Mouse (Mus musculus) thymus, postnatal 14 days (tissue): Measurements from ENCODE around the gene Slc25a18.
"Not testable (repeated sequence)": the region's sequence is repeated elsewhere in the genome, so short reads cannot be mapped to it uniquely, and the experiment has no call there.

Source experiments
- DNase-seq: peaks from one replicate; pipeline ENCODE4 v3.0.0; 2021

Slc25a18 gene

DNA sequence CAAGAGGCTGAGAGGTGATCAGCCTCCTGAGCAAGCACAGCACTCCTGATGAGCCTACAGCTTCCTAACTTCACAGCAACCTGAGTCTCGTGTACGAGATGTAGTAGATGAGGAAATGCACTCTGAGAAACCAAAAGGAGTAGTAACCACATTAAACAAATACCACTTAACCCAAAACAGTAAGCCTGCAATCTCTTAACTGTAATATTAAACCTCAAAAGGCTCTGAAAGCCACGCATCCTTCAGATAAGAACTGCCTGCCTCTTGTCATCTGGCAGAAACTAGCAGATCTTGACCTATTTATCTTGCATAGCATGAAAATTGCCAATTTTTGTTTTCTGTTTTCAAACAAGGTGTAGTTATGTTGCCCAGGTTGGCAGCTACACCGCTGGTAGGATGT is 25.5 kb downstream of the Slc25a18 start:
- DNase-seq = no peak

DNA sequence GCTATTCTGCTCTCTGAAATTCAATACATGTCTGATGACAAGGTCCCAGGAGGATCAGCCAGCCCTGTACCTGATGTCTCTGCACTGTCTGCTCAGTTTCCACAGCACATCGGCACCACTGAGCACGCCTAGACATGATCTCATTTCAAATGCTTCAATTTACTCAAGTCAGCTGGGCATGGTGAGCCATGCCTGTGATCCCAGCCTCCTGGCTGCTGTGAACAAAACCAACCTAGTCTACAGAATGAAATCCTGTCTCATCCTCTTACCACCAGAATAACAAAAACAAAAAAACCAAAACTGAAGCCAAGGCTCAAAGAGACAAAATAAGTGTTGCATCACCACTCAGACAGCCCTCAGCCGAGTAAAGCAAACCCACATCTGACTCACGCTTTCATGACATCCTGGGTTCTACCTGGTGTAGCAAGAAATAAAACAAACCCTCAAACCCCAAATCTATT is 26.2 kb downstream of the Slc25a18 start:
- DNase-seq = peak; percentile 14

DNA sequence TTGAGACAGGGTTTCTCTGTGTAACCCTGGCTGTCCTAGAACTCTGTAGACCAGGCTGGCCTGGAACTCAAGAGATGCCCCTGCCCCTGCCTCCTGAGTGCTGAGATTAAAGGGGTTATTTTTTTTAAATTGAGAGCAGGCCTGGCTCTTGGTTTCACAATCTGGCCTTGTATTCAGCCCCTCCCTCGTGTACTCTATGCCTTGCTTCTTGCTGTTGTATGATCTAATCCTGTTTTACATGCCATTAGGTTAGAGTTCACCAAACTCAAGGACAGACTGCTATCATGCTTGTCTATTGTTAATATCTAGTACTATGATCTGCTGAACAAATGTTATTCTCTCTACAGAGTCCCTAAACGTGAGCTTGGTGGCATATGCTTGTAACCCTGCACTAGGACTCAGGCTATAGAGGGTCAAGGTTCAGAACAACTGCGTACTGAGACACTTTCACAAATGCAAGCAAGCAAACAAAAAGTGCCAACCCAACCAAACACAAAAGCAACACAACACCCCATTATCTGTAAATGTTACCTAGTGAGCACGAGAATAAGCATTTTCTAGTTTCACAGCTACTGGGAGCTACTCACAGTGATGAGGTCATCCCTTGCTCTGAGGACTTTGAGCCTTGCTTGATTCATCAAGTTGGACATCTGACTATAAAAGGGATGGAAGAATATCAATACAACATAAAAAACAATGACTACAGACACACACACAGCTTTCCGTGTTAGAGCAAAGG is 33.8 kb downstream of the Slc25a18 start:
- no peak for DNase-seq

DNA sequence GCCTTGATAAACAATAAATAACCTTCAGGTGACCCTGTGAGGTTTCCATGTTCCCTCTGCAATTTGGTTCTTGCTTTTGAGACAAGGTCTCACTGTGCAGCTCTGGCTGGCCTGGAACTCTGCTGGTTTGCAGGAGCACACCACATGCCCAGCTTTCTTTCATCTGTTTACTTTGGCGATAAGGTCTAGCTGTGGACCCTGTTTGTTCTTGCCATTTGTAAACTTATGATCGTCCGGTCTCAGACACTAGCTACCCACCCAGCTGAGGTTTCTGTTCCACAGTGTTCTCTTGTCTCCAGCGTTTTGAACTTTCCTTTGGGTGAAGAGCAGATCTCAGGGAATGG is 34.3 kb downstream of the Slc25a18 start:
- DNase-seq = no peak

DNA sequence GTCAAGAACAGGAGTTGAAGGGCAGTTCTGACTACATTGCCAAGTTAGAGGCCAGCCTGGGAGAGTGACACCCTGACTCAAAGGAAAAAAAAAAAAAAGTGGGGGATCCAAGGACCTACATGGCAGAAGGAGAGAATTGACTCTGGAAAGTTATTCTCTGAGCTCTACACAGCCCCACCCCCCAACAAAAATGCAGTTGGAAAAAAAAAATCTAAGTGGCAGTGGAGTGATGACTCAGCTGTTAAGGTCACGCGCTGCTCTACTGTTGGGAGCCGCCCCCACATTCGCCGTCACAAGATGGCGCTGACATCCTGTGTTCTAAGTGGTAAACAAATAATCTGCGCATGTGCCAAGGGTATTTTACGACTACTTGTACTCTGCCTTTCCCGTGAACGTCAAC is 38.6 kb downstream of the Slc25a18 start:
- not testable (repeated sequence) for DNase-seq

DNA sequence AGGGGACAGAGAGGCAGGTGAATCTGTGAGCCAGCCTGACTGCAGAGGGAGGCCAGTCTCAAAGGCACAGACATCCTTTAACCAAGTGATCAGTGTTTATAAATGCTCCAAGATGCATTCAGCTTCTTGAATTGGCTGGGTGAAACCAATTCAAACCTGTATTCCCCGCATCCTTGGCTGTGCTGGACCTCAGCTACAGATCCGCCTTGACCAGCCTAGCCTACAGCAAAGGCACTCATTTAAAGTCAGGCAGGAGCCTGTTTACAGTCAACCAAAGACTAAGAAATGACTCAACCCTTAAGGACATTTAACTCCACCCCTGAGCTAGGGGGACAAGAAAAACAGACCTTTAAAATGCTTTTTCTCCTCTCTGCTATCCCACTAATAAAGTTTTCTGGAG is 45.9 kb downstream of the Slc25a18 start:
- DNase-seq = no peak

DNA sequence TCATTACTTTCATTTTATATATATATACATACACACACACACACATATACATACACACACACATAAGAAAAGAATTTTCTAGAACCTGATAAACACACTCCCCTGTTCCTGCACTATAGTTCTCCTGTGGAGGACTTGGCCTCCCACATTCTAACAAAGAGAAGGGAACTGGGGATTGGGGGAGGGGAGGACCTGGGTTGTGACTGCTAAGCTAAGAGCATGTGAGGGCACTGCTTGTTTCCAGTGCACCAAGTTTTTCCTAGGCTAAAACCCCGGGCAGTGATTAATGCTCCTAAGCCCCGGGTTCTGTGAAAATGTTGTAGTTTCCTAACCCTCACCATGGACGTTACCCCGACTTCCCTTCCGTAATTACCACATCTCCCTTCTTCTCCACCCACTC is 46.8 kb downstream of the Slc25a18 start:
- peak; percentile 10 for DNase-seq

DNA sequence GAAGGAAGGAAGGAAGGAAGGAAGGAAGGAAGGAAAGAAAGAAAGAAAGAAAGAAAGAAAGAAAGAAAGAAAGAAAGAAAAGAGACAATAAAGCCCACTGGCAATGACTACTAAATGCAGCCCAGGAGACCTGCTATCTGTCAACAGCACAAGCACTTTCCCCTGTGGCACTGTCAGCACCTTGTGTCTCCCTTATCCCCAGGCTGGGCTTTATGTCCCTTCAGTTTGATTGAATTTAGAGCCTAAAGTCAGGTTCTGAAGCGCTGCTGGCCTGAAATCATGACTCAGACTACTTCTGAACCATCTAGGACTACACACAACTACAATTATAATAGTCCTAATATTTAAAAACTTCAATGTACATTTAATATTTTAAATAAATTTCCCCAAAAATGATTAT is 47.6 kb downstream of the Slc25a18 start:
- DNase-seq = no peak

DNA sequence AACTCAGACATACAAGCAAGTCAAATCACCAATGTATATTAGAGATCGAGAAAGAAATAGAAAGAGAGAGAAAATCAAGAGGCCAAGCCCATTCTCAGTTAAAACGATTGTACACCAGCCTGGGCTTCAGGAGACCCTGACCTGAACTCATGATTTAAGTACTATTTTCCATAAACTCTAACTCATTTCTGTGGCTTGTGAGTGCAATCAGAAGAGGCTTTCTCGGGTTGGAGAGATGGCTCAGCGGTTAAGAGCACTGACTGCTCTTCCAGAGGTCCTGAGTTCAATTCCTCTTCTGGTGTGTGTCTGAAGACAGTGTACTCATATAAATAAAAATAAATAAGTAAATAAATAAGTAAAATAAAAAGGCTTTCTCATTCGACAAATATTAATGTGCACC is 48.3 kb downstream of the Slc25a18 start:
- no peak for DNase-seq

DNA sequence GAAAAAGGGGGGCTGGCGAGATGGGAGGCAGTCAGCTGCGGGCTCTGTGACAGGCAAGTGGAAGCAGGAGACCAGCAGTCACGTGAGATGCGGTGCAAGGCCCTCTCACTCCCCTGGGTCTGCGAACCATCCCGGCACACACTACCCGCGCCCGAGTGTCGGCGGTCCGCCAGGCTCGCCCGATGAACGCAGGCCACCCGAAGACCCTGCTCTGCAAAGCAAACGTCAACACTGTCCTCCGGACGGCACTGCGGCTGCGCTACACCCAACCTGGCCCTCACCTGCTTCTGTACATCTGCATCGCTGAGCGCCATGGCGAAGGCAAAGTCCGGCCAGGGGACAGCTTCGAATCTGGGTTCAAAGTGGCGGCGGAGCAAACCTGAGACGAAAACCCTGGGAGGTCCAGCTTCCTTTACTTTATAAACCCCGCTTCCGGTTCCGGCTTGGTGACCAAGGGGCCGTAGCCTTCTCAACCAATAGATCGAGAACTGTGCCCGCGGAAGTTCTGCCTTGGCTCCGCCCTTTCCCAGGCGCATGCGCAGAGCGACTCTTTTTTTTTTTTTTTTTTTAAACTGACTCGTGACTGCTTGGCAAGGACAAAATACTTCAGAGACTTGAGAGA is 49.0 kb downstream of the Slc25a18 start, which contains the start of gene Atp6v1e1:
Gene Atp6v1e1 (minus strand): TSS at position 487 of the 622 bp plus-strand sequence.
- peak; percentile 92 for DNase-seq

DNA sequence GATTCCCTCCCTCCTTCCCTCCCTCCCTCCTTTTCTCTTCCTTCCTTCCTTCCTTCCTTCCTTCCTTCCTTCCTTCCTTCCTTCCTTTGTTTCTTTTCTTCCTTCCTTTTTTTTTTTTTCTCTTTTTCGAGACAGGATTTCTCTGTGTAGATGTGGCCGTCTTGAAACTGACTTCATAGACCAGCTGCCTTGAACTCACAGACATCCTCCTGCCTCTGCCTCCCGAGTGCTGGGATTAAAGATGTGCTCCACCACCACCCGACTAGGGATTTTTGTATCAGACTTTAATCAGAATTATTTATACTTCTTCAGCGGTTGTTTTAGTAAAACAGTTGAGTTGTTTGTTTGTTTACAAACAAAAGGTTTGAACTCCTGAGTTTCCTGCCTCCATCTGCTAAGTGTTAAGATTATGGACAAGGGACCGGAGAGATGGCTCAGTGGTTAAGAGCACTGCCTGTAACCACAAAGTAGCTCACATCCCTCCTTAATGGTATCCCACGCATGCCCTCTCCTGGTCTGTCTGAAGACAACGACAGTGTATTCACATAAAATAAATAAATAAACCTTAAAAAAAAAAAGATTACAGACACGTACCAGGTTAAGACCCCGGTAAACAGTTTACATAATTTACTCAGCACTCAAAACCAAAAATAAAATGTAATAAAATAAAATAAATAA is 49.7 kb downstream of the Slc25a18 start:
- DNase-seq = peak; percentile 23

DNA sequence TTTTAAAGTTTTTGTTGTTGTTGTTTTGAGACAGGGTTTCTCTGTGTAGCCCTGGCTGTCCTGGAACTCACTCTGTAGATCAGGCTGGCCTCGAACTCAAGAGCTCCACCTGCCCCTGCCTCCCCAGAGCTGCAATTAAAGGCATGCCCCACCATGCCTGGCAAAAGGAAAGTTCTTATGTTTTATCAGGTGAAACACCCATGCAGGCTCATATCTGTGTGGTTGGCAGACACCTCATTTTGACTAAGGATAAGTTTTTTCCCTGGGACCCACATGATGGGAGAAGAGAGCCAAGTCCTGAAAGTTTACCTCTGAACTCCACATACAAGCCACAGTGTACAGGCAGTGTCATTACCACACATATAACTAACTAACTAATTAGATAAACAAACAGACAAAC is 56.7 kb downstream of the Slc25a18 start:
- DNase-seq = no peak

DNA sequence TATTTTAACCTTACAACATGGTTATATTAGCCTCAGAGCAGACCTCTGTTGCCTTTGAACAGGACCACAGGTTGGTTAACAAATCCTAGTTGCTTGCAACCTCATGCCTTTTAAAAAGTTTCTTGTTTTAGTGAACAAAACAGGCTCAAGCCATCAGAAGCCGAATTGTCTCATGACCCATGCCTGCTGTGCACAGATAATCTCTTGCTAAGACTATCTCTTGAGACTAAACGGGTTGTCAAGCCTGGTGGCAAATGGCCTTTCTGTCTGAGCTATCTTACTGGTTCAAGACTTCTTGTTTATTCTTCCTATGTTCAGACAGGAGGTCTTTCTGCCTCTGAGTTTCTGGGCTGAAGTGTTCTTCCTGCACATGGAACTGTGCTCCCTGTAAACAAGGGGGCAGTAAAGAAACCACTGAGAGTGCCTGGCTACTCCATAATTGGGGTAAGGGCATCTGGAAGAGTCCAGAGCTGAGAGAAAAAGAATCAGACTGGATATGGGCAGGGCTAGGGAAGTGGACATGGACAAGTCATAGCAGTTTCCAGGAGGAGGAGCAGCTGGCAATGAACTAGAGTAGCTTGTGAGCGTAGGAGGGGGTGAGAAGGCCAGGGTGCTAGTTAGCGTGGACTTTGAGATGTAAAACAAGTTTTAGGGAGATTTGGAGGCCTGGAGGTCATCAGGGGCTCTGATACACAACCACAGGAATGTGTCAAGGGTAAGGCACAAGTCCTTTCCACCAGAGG is 57.7 kb downstream of the Slc25a18 start:
- no peak for DNase-seq

DNA sequence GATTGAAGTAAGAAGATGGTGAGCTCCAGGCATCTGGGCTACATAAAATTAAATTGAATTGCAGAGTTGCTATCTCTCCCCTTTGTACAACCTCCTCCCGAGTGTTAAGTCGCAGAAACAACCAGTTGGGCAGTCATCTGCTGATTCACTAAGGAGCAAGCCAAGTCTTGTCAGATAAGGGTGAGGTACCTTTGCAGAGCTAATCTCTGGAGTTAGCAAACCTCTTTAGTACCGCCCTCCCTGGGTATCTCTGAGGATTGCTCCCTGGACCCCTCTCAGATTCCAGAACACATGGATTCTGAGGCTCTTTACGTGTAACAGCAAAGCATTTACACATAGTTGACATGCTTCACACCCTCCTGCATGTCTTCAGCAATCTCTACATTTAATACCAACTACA is 58.7 kb downstream of the Slc25a18 start:
- no peak for DNase-seq

DNA sequence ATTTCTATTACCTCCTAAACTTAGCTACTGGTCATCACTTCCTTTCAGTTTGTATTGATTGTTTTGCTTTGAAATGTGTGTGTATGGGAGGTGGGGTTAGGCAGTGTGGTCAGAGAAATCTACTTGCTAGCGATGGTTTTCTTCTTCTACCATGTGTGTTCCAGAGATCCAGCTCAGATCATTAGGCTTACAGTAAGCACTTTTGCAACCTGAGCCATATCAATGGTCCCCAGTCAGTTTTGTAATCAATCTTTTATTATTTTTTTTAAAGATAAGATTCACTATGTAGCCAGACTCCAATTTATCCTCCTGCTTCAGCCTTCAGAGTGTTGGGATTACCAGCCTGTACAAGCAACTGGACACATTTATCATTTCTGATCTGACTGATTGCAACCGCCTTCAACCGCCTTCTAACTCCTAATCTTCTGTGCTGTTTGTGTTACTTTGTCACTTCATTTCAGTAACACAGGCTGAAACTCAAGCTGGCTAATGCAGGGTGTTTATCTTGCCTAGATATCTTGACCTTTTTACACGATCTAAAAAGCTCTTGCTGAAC is 61.5 kb downstream of the Slc25a18 start:
- no peak for DNase-seq

DNA sequence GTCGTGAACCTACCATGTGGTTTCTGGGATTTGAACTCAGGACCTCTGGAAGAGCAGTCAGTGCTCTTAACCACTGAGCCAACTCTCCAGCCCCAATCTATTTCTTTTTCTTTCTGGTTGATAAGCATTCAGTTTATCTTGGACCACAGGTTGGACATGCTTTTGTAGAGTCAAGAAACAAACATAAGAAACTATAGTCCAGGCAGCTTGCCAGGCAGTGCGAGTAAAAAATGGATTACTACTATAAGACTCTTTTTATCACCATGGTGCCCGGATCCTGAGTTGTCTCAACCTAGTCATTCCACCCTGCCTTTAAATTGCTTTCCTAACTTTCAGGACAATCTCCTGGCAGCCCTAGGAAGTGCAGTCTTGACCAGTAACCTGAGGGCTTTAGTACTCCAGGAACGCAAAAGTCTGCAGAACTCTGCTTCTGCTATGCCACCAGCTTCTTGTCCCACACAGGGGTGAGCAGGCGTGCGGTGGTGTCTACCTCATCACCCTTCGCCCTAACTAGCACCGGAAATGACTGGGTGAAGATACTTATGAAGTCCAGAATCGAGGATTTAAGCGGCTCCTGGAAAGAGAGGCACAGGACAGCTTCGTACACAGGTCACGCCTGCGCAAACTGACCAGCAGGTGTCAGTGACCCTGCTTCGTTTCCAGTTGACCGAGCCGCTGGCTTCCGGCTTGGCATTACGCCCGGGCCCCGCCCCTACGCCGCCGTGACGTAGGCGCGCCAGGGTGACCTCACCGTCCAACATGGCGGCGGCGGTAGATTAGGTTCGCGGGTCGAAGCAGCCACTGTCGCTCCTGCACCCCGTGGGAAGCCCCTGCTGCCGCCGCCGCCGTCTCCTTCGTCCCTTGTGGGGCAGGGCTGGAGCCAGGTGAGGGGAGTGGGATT is 62.3 kb downstream of the Slc25a18 start, which contains the start of gene Bcl2l13:
Gene Bcl2l13 (plus strand): TSS at position 739 of the 901 bp plus-strand sequence.
- peak; percentile 94 for DNase-seq

DNA sequence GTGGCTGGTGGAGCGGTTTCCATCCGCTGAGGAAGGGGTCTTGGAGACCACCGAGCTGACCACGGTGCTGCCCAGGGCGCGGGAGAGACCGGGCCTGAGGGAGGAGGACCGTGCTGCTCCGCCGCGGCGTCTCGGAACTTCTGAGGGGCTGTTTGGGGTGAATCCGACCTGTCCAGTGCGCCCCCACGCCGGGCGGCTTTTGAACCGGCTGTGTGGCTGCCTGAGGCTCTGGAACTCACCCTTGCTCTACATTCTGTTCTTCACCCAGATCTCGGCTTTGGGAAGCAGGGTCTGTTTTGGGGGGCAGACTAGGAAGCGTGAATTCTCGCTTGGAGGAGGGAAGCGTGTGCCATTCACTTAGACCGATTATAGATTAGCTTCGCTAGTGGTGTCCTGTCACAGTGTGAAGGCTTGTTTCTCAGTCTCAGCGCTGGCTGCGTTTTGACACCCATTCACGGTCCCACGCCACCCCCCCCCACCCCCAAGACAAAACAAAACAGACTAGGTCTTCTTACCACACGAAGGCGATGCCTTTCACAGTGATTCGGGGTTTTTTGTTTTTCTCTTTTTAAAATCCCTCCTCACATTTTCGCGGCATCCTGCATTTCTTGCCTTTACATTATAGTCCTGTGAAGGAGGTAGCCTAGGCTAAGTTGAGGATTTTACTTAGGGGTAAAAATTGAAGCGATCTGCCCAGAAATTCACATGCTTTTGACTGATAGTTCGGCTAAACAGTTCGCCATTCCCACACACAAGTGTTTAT is 63.2 kb downstream of the Slc25a18 start:
- DNase-seq = no peak

DNA sequence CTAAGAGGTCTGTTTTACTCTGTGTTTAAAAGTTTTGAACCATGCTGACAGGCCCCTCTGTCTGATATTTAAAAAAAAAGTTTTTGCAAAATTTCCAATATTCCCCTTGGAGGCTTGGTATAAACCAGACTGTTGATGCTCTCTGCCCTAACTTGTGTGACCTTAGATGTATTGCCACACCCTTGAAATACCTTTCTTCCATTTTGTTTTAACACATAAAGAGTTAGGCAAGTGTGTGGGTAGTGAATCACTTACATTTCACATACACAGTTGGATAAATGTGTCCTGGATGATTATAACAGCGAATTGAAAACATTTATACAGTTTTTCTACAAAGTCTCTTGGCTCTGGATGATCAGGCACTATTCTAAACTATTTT is 63.8 kb downstream of the Slc25a18 start:
- no peak for DNase-seq

DNA sequence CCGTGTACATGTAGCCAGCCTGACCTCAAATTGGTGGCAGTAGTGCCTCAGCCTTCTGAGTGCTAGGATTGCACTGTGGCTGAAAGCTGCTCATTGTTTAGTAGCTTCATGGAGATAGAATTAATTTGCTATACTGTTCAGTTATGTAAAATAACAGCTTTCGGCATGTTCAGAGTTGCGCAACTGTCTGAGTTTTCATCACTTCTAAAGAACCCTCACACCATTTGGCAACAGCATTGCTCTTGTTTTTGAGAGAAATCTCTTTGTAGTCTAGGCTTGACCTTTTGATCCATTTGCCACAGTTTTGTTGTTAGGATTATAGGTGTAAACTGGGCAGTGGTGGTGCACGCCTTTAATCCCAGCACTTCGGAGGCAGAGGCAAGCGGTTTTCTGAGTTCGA is 66.9 kb downstream of the Slc25a18 start:
- DNase-seq = no peak

DNA sequence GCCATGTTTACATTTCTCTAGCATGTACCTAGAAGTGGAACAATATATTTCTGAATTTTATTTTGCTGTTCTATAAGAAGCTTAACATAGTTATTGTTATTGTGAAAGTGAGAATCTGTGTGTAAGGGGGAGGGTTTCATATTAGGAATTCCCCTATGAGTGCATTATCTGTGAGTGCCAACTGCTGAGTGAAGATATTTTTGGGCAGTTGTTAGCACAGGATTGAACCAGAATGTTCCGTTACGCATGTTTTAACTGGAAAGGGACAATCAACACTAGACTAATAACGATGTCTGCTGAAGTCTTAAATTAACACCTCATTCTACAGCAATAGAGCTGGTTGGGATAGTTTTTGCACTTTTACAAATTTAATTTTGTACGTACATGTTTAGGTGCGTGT is 68.4 kb downstream of the Slc25a18 start:
- DNase-seq = no peak
